Mouse (Mus musculus) limb, embryonic 11.5 days (tissue): ENCODE data around the gene Bcl11b. TPM values are rescaled to one million over a fixed set of nuclear protein-coding genes. Genes with fewer than 3 reads are reported as not detected.

Experiments used
- ATAC-seq: fragments of 200-750 bp; cut with Nextera tagmentation; 2 replicates; pipeline ENCODE4 v1.8.0; 2017; ENCODE audit warnings: low read depth; ENCODE audit not compliant: insufficient number of reproducible peaks, low FRiP score, low TSS enrichment
- DNase-seq: peaks from one replicate; pipeline ENCODE4 v3.0.0-alpha.2; 2015; ENCODE audit warnings: low spot score
- H3K27ac ChIP-seq: fragments of 300-500 bp; sonication (generic); replicated peaks from 2 replicates; pipeline ENCODE4 v1.5.1; 2014; ENCODE audit warnings: low read depth, mild to moderate bottlenecking, low read length
- H3K27me3 ChIP-seq: fragments of 300-500 bp; sonication (generic); 2 replicates; pipeline ENCODE4 v1.6.1; 2014; ENCODE audit warnings: mild to moderate bottlenecking, low read length, mixed read lengths; ENCODE audit not compliant: control insufficient read depth, insufficient read depth
- H3K36me3 ChIP-seq: fragments of 300-500 bp; sonication (generic); 2 replicates; pipeline ENCODE4 v1.6.1; 2014; ENCODE audit warnings: mild to moderate bottlenecking, low read length, moderate library complexity, mixed read lengths; ENCODE audit not compliant: control insufficient read depth, insufficient read depth
- H3K4me1 ChIP-seq: fragments of 300-500 bp; sonication (generic); 2 replicates; pipeline ENCODE4 v1.6.1; 2014; ENCODE audit warnings: low read length, mixed read lengths; ENCODE audit not compliant: control insufficient read depth, insufficient read depth
- H3K4me2 ChIP-seq: fragments of 300-500 bp; sonication (generic); 2 replicates; pipeline ENCODE4 v1.6.1; 2014; ENCODE audit warnings: low read depth, mild to moderate bottlenecking, moderate library complexity; ENCODE audit not compliant: severe bottlenecking
- H3K4me3 ChIP-seq: fragments of 300-500 bp; sonication (generic); 2 replicates; pipeline ENCODE4 v1.5.1; 2014; ENCODE audit warnings: low read depth, low read length
- H3K9ac ChIP-seq: fragments of 300-500 bp; sonication (generic); 2 replicates; pipeline ENCODE4 v1.6.1; 2014; ENCODE audit warnings: mild to moderate bottlenecking, low read length
- H3K9me3 ChIP-seq: fragments of 300-500 bp; sonication (generic); 2 replicates; pipeline ENCODE4 v1.6.1; 2016; ENCODE audit warnings: low read length; ENCODE audit not compliant: control insufficient read depth
- WGBS: fragments of 180-500 bp; shearing (Covaris S2); extraction: QIAGEN DNeasy Blood & Tissue Kit; methylation state at CpG from one replicate; pipeline ENCODE4 v1.1.7; 2014; 5-methylcytosine and 5-hydroxymethylcytosine counted together
- polyA plus RNA-seq: library from polyadenylated mRNA; unstranded; fragments of >200 nt; fragmentation: Nextera tagmentation; extraction: Ambion mirVana; gene quantifications from 2 replicates; pipeline ENCODE4 v1.2.1, GENCODE M21; 2014

The Bcl11b gene
- polyA plus RNA-seq, 1 experiment from 2014 or later, result 8.7 TPM

DNA sequence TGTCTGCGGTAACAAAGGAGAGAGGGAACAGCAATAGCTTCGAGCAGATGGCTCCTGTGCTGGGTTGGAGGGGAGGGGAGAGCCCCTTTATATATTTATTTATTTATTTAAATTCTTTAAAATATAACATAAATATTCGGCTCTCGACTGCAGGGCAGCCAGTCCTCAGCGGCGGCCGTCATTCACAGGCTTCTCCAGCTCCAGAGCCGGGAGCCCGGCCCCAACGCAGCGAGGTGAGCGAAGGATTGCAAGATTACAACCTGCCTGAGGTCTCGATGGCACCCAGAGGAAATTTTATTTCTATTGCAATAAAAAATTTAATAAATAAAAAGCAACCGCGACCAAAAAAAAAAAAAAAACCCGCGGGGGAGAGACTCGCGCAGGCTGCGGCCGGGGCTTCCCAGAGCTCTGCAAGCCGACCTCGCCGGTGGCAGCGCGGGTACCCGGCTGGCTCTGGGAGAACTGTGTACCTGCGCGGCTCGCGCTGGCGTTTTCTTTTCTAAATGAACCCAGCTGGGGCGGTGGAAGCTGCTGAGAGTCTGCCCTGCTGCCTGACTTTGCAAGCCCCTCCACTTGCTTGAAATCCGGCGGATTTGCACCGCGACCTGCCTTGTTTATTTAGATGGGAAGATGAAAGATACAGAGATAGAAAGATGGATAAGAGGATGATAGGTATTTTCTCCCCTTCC is 1.6 kb downstream of the Bcl11b start:
- Histone ChIP-seq H3K36me3 (no peaks in the 10 kb centered on the region), H3K4me2 (peak overlapping the region; percentile 78), H3K4me3 (peak overlapping the region; percentile 89), H3K9me3 (no peaks in the 10 kb centered on the region), H3K27ac (no peak overlapping the region), H3K4me1 (peaks cover 30% of the 10 kb centered on the region), H3K9ac (peak overlapping the region; percentile 95), H3K27me3 (no peaks in the 10 kb centered on the region)
- WGBS, result 2% methylated on average over 36 of the region's 37 CpGs
- peak; percentile 82 for DNase-seq
- no peak for ATAC-seq

DNA sequence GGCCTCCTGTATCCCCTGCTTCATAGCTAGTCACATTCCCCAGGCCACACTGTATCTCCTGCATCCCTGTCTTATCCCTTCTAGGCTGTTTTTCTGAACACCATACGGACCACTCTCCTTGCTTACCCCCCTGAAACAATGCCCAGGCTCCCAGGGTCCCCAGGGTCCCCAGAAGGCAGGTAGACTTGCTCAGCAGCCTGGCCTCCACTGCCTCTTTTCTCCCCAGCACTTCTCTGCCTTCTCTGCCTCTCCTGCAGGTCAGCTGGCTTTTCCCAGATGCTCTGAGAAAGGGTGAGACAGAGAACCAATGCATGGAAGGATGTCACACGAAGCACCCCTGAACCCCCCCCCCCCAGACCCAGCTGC is 2.7 kb downstream of the Bcl11b start:
- no peaks in the 10 kb centered on the region for H3K36me3 ChIP-seq
- H3K9me3 ChIP-seq, result no peaks in the 10 kb centered on the region
- ATAC-seq (no peak), DNase-seq (no peak)
- peaks cover 29% of the 10 kb centered on the region for H3K4me1 ChIP-seq
- WGBS, result 11% methylated on average over 2 of the region's 2 CpGs
- H3K27ac ChIP-seq, result no peak overlapping the region
- H3K27me3 ChIP-seq, result no peaks in the 10 kb centered on the region
- peak overlapping the region; percentile 78 for H3K4me2 ChIP-seq
- H3K9ac ChIP-seq, result no peak overlapping the region; the same call in 1 of the 2 replicates
- peak overlapping the region; percentile 89 for H3K4me3 ChIP-seq

DNA sequence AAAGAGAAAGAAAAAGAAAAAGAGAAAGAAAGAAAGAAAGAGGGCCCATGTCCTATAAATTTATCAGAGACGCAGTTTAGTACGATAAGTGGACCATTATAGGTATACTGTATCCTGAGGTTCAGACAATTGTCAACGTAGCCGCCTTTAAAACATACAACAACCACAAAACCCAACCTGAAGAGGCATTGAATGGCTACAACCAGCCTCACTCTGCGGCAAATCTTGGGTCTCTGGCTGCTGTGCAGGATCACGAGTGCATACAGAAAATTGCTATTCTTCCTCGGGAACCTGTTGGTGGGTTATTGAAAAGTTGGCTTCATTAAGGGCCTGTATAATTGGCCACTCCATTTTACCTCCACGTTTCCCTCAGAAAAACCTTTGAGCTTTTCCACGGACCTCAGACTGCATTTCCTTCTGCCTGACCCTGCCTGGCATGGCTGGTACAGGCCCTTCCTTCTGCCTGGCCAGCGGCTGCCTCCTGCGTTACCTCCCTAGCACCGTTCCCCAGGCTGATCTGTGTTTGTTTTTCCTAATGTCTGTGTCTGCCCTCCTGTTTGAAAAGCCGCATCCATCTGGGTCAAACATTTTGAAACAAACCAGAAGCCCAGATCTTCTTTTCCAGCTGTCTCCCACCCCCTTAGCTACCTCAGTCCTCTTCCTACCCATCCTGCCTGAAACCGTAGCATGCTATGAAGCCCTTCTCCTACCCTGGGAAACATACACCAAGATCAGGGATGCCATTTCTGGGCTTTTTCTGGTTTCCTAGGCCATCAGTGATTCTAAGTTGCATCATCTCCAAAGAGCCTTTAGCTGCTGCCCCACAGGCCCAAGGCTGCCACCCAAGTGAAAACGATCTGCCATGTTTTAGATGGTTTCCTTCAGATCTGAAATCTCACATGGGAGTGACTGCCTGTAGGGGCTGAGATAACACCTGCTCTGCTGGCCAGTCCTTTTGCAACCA is 3.4 kb downstream of the Bcl11b start:
- no peak overlapping the region; the same call in 1 of the 2 replicates for H3K9ac ChIP-seq
- H3K4me2 ChIP-seq, result peak overlapping the region; percentile 78; the same call in 1 of the 2 replicates
- WGBS, result 52% methylated on average over 15 of the region's 15 CpGs
- no peaks in the 10 kb centered on the region for H3K36me3 ChIP-seq
- H3K9me3 ChIP-seq, result no peaks in the 10 kb centered on the region
- no peak for ATAC-seq
- peaks cover 32% of the 10 kb centered on the region for H3K4me1 ChIP-seq
- no peak overlapping the region for H3K4me3 ChIP-seq
- H3K27me3 ChIP-seq, result no peaks in the 10 kb centered on the region
- H3K27ac ChIP-seq, result no peak overlapping the region
- no peak for DNase-seq

DNA sequence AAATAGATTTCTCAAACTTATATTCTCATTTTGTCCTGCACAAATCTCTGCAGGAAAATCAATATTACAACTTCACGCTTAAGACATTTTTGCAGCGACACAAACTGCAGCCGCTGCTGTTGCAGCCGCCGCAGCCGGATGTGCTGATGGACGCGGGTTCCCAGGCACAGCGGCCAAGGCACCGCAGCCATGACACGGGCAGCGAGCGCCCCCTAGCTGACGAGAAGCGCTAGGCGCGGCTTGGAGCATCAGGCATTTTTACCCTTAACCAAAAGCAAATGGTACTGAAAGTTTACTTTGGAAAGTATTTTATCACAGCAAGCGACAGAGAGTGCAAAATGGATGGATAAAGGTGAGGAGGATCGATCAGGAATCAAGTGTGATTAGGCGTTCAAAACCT is 4.7 kb downstream of the Bcl11b start:
- Histone ChIP-seq H3K9me3 (no peaks in the 10 kb centered on the region), H3K27me3 (no peaks in the 10 kb centered on the region), H3K4me2 (peak overlapping the region; percentile 16; the same call in 1 of the 2 replicates), H3K9ac (no peak overlapping the region), H3K27ac (no peak overlapping the region), H3K4me1 (peaks cover 36% of the 10 kb centered on the region), H3K36me3 (no peaks in the 10 kb centered on the region), H3K4me3 (no peak overlapping the region)
- DNase-seq, result peak; percentile 96
- no peak for ATAC-seq
- 1% methylated on average over 20 of the region's 20 CpGs for WGBS

DNA sequence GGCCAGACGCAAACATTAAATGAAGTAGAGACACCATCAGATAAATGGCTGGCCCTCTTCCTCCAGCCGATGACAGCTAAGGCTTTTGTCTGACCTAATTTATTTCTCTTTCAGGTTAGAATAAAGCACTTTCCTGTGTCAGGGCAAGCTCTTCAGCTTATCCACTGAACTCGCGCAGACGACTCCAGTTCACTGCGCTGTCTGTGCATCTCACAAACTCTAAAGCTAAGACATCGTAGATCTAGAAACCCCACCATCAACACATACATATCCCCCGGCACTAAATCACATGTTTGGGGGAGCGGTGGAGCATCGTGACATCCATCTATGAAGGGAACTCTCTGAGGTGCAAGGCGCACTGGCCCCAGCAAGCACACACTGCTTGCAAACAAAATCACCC is 5.5 kb downstream of the Bcl11b start:
- no peak overlapping the region for H3K9ac ChIP-seq
- no peaks in the 10 kb centered on the region for H3K9me3 ChIP-seq
- H3K4me1 ChIP-seq, result peaks cover 36% of the 10 kb centered on the region
- no peak overlapping the region; the same call in 1 of the 2 replicates for H3K4me2 ChIP-seq
- no peak overlapping the region for H3K27ac ChIP-seq
- H3K36me3 ChIP-seq, result no peaks in the 10 kb centered on the region
- no peak for DNase-seq
- H3K27me3 ChIP-seq, result no peaks in the 10 kb centered on the region
- 60% methylated on average over 11 of the region's 11 CpGs for WGBS
- ATAC-seq, result no peak
- no peak overlapping the region for H3K4me3 ChIP-seq

DNA sequence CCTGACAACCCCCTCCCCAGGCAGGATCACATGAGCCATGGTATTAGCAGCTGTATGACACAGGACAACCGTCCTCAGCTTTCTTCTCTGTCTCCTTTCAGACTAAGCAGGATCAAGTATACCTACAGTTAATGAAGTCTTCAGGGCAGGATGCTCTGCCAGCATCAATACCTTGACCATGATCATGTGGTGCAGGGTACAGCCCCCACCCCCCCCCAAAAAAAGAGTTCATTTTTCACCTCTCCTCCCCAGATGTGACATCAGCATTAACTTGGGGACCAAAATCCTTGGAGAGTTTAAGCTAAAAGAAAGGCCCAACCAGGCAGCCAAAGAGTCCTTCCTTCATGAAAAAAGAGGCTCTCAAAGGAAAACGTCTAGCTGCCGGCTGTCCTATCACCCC is 6.2 kb downstream of the Bcl11b start:
- ATAC-seq (no peak), DNase-seq (no peak)
- no peaks in the 10 kb centered on the region for H3K27me3 ChIP-seq
- 38% methylated on average over 3 of the region's 3 CpGs for WGBS
- no peak overlapping the region for H3K4me3 ChIP-seq
- H3K9me3 ChIP-seq, result no peaks in the 10 kb centered on the region
- H3K27ac ChIP-seq, result no peak overlapping the region
- no peak overlapping the region for H3K4me2 ChIP-seq
- H3K4me1 ChIP-seq, result peaks cover 40% of the 10 kb centered on the region
- H3K9ac ChIP-seq, result no peak overlapping the region
- H3K36me3 ChIP-seq, result no peaks in the 10 kb centered on the region

DNA sequence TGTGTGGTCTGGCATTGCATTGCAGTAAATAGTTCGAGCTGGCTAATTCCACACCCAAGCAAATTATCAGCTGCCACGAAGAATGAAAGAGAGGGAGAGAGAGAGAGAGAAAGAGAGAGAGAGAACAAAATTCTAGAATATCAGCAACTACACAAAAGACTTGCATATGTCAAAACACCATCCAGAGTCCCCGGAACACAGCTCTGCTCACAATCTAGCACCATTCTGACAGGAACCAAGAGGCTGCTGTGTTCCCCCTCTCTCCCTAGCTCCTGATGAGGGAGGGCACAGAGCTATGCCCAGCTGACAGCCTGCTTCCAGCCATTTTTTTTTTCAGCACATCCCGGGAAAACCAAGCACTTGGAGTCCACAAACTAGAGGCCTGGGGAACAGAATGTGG is 6.6 kb downstream of the Bcl11b start:
- Histone ChIP-seq H3K27me3 (no peaks in the 10 kb centered on the region), H3K27ac (no peak overlapping the region), H3K4me3 (no peak overlapping the region), H3K9me3 (no peaks in the 10 kb centered on the region), H3K9ac (no peak overlapping the region), H3K4me2 (no peak overlapping the region), H3K4me1 (peaks cover 40% of the 10 kb centered on the region), H3K36me3 (no peaks in the 10 kb centered on the region)
- ATAC-seq, result no peak
- WGBS, result 17% methylated on average over 4 of the region's 4 CpGs
- DNase-seq, result no peak

DNA sequence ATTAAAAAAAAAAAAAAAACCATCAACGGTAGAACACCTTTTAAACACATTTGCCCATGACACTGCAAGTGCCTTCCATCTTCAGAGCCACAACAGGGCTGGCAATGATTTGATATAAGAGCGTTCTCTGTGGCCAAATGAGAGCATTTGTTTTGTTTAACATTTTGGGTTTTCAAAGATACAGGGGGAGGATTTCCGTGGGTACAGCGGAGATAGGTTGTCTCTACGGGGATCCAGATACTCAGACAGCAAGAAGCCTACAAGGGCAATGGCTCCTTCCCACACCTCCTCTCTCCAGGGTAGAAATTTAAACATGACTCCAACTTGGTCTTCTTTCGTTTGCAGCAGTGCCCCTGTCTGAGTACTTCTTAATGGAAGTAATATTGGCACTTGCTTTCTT is 7.2 kb downstream of the Bcl11b start:
- no peaks in the 10 kb centered on the region for H3K27me3 ChIP-seq

More for the DNA sequence above, 7.2 kb downstream of the Bcl11b start:
- Histone ChIP-seq H3K4me1 (peaks cover 40% of the 10 kb centered on the region), H3K4me3 (no peak overlapping the region), H3K27ac (no peak overlapping the region), H3K36me3 (no peaks in the 10 kb centered on the region), H3K4me2 (no peak overlapping the region), H3K9me3 (no peaks in the 10 kb centered on the region), H3K9ac (no peak overlapping the region)
- no peak for DNase-seq
- no peak for ATAC-seq
- 69% methylated on average over 6 of the region's 6 CpGs for WGBS
